Mouse (Mus musculus) gastrocnemius, postnatal 4 days (tissue): ENCODE data around the gene Tns1. TPM values are rescaled to one million over a fixed set of nuclear protein-coding genes. Genes with fewer than 3 reads are reported as not detected.

Source experiments
- DNase-seq, 2 experiments: peaks; one replicate each; pipeline ENCODE4 v3.0.0; 2021 to 2022; ENCODE audit warnings: low spot score in 2 of 2, mixed read lengths in 2 of 2
- total RNA-seq, 2 experiments: library from RNA; stranded (reverse); gene quantifications; 2 replicates each; pipeline ENCODE4 v1.2.3; 2021

The Tns1 gene
- total RNA-seq, 2 experiments from 2014 or later = 259 to 265 TPM

DNA sequence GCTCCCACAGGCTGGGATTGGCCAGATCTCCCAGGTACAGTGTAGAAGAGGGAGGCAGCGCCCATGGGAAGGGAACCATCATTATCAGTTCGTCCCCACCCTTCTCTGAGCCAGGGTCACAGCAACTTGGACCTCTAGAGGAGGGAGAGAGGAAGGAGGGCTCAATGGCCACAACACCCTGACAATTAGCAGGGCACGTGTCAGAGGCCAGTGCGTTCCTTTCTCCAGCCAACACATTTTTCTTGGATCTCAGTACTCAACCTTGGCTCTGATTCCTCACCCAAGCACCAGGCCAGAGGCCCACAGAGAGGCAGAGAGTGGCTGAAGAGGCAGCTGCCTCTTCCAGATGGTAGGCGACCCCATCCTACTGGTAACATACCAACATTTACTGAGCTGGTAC lies 107.6 kb downstream of the Tns1 start:
- no peak for DNase-seq

GRCm38 (mm10) chr1:74015513-74016234 lies 108.6 kb downstream of the Tns1 start:
- no peak for DNase-seq

DNA sequence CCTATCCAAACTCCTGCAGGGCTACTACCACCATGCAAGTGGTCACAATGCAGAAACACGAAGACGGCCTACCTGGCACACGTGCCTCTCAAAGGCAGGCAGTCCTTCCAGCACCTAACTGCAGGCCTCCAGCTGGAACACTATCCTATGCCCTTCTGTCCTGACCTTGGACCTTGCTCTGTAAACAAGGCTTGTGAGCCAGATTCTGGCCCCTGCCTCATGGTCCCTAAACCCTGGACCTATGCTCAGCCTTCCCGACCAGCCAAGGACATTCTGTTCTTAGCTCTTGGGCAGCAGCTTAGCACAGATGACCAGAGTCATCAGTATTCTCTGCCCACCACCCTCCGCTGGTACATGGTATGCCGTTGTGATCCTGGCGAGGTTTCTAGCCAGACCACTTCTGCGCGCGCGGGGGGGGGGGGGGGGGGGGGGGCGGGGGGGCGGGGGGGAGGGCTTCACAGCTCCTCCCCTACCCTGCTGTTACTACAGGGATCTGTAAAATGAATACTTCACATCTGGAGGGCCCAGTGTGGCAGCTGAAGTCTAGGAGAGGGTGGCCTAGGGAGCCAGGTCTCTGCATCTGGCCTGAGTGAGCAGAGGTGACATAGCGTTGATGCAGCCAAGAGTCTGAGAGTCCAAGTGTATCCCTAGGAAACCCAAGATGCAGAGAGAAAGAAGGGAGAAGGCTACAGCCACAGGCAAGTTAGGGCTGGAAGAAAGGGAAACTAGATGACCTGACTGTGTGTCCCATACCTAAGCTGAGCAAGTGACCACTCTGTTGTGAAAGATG lies 109.5 kb downstream of the Tns1 start:
- DNase-seq = no peak

- DNase-seq = no peak
Observed at GRCm38 (mm10) chr1:74013296-74014031, 110.8 kb downstream of the Tns1 start.

DNA sequence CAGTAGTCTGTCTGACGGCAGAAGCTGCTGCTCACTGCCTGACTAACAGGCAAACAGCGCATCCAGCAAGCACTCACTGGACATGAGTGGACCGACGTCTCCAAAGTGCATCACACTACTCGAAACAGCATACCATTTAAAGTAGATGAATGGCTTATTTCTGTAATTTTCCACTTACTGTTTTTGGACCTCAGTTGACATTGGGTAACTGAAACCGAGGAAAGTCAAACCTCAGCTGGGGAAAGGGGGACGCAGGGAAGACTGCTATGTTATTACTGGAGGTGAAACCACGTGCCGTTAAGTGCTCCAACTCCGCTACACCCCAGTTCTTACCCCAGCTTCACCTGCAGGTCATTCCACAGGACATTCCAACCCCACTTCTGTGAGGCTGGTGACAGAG lies 111.5 kb downstream of the Tns1 start:
- no peak for DNase-seq

DNA sequence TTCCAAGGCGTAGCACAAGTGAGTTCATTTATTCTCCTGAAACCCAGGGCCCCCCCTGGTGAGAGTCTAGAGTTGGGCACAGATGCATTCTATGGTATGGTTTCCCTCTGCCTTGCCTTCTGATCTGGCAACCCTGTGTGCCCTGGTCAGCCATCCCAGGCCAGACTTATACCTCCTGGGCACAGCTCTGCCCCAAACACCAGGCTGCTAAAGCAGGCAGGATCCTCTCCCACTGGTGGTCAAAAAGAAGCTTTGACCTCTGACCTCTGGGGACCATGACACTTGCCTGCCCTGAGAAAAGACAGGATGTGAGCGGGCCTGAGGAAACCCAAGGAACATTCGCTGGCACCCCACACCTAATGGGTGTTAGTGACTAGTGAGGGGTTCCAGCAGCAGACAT lies 114.8 kb downstream of the Tns1 start:
- DNase-seq = no peak

- no peak for DNase-seq
Observed at GRCm38 (mm10) chr1:74008966-74009365, 115.3 kb downstream of the Tns1 start.

DNA sequence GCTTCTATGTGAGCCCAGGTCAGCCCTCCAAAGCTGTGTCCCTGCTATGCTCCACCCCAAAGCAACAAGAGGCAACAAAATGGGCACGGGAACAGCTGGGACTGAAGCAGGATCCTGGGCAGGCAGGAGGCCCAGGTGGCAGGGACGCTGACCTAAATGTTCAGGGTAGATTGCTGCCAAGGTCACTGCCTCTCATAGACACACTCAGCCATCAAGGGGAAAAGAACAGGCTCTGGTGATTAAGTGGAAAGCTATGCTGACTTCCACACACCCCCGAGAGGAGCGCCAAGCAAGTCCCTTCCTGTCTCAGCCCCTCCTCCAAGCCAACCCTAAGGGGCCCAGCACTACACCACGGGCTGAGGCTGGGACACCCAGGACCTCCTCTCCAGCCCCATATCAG lies 115.8 kb downstream of the Tns1 start:
- DNase-seq = no peak

- DNase-seq = no peak
Observed at GRCm38 (mm10) chr1:74007398-74008050, 116.7 kb downstream of the Tns1 start.

DNA sequence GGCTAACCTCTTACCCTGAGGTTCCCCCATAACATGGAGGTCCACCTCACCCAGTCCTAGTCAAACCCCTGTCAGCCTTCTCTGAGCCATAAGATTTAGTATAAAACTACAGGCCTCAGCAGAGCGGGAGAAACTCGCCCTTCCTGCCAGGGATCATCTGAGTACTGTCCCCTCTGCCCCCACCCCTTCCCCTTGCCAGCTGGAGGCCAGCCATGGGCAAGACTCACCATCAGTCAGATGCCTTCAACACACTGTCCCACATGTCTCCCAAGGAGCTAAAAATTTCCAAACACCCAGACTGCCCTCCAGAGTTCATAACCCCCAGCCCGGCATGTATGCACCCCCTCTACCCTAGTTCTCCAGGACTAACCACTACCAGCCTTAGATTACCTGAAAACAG lies 119.2 kb downstream of the Tns1 start:
- DNase-seq = no peak

GRCm38 (mm10) chr1:74003723-74004122 lies 120.5 kb downstream of the Tns1 start:
- no peak for DNase-seq

GRCm38 (mm10) chr1:74001449-74001820 lies 122.8 kb downstream of the Tns1 start:
- DNase-seq = peak in 1 of 2 experiments; percentile 65

DNA sequence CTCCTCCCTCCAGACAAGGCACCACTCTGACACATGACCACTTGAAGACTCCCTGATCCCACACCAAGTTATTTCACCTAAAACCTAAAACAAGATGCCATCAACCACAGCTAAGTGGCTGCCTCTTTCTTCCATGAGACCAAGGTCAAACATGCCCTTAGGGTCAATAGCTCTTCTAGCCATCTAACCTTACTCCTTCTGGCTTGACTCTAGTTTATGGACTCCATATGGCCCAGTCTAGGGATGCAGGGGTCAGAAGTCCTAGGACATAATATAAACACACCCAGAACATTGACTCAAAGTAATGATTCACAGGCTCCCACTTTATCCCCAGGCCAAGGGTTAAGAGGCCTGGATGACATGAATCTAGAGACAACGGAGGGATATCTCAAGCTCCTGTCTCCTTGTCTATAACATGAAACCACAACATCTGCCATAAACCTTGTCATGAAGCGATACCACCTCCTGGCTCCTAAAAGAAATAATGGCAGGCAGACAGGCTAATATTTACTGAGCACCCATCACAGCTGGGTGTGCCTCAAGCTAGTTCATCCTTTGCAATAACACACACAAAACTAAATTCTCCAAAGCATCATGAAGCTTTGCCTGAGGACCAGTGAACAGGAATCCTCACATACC lies 123.3 kb downstream of the Tns1 start:
- no peak for DNase-seq

- DNase-seq = no peak
Observed at GRCm38 (mm10) chr1:74000191-74000651, 124.0 kb downstream of the Tns1 start.

DNA sequence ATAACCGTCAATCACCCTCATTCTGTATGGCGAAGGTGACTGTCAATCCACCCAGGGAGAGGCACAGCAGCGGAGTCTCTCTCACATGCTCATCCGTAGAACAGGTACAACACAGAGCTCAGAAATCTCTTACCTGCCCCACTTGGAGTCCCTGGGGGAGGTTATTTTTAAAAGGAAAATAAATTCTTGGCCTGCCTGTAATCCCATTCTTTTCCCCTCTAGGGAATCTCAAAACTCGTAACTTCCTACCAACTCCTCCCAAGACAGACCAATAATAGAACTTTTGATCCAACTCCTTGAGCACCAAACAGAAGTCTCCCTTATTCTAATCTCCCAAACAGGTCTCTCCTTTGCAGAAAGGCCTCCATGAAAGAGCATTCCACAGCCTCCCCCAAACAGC lies 124.7 kb downstream of the Tns1 start:
- no peak for DNase-seq

GRCm38 (mm10) chr1:73998925-73999375 lies 125.3 kb downstream of the Tns1 start:
- peak in 1 of 2 experiments; percentile 18 for DNase-seq

- DNase-seq = peak in 1 of 2 experiments; percentile 60
Observed at GRCm38 (mm10) chr1:73998131-73998865, 126.0 kb downstream of the Tns1 start.

DNA sequence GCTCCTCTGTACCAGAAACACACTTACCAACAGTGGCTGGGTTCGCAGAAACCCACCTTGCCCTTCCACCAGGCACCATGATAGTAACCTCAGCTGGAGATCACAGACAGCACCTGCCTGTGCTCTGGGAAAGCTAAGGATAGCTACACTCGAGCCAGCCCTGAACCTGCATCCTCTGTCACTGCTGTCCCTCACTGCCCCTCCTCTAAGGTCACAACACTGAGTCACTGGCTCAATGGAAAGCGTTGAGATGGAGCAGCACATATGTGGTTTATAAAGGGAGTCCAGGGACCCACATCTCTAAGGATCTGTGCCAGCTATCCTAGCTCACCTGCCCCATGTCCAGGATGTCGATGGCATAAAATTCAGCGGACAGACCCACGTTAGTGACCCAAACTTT lies 126.9 kb downstream of the Tns1 start:
- DNase-seq = no peak

DNA sequence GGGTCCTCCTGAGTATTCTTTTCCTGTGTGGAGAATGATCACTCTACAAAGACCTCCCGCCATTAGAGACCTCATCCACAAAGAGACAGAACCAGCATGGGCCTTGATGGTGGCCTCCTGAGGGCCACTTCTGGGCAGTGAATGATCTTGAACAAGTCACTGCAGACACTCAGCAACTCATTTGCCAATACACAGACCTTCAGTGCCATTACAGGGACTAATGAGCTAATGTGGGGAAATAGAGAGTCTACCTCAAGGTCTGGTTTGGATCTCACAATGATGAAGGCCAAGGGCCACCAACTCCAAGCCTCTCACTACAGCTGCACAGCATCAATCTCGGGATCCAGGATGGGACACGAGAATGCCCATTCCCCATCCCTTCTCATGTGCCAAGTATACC lies 127.6 kb downstream of the Tns1 start:
- no peak for DNase-seq

- peak in 1 of 2 experiments; percentile 78 for DNase-seq
Observed at GRCm38 (mm10) chr1:73996209-73996608, 128.0 kb downstream of the Tns1 start.
